Mouse (Mus musculus) urinary bladder, postnatal 4 days (tissue): ENCODE measurements around the gene Rgn.

Experiments
- DNase-seq, 2 experiments: peaks; one replicate each; pipeline ENCODE4 v3.0.0; 2021 to 2022; ENCODE audit warnings: low spot score in 2 of 2

Rgn gene

DNA sequence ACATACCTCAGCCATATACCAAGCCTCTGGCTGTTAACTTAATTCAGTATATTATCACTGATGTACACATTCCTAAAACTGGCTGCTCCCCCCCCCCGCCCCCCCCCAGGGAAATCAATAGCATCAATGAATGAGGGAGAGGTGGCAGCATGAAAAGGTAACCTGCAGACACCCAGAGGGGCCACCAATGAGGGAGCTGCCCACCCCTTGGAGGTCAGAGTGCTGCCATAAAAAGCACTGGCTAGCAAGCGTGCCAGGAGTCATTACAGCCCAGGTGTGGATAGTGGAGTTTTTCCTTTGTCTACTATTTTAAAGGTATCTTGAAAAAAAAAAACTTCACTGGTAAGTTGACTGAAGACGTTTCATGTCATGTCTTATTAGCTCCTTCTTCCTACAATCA, at the start of gene Rgn:
Rgn (plus strand) TSS at position 256 of the 400 bp plus-strand sequence.
- DNase-seq = no peak

GRCm38 (mm10) chrX:20520290-20520939, 29.2 kb upstream of the Rgn start:
- no peak for DNase-seq

DNA sequence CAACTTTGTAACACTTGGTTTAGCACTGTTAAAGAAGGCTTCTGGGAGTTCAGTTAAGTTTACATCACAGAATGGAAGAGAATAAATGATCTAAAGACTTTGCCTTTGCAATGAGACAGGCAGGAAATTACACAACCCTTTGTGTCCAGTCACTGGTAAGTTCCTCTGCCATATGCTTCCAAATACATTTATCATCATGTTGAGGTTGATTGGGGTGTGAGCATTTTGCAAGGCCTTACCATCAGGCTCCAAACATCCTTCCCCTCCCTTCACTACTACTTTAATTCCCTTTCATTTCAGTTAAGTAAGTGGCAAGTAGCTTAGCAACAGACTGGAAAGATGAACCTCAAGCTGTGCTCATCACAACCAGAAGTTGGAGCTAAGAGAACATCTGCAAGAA, 28.0 kb upstream of the Rgn start:
- DNase-seq = no peak

DNA sequence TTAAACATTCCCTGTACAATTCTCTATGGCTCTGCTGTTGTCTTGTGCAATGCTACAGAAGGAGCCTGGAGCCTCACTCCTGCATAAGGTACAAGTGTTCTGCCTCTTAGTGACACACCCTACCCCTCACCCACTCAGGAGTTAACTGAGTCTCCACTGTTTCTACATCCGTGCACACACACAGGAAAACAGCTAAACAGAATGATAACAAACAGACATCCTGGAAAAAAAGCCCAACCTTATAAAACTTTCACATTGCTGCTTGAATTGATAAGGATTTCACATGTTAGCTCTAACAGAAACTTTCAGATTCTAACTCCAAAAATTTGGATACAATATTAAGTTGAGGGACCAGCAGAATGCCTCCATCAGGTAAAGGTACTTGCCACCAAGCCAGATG, 17.0 kb upstream of the Rgn start:
- no peak for DNase-seq

- no peak for DNase-seq
These were observed 5.7 kb upstream of the Rgn start for GRCm38 (mm10) chrX:20543867-20544266.

GRCm38 (mm10) chrX:20547609-20548008, 2.0 kb upstream of the Rgn start:
- DNase-seq = no peak

DNA sequence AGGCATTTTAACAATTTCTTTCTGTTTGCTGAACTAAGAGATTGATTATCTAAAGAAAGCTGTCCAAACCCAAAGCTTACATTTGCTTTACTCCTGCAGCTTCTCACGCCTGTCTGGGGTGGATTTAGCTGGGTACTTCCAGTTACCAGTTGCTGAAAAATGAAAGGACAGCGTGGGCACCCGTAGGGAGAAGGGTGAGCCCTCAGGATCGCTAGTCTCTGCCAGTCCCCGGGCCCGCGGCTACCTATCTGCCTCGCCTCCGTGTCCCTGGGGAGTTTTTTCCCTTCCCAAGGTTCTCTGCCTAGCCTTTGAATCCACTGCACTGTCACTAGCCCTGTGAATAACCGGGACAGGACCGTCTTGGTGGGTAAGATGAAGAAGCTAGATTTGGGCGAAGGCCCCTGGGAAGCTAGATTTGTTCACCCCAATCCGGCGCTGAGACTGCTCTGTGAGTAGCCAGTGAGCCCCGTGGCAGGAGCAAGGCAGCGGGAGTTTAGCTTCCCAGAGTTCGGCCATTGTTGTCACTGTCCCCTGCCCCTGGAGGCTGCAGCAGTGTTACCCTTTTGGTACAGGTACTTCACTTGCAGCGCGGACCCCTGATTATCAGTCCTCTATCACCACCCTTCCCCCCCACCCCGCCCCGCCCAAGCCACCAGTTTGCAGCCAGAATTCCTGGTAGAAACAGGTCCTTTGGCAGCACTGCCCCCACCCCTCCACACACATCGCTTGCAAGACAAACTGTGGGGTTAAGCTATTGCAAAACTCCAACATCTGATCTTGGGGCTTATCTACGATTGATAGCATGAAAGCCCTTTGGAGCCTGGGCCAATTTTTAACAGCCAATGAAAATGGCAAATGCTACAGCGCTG, 1.3 kb upstream of the Rgn start:
- DNase-seq = no peak

GRCm38 (mm10) chrX:20548880-20549440, 627 bp upstream of the Rgn start:
- DNase-seq = no peak

- DNase-seq = no peak
These were observed 2.6 kb downstream of the Rgn start for GRCm38 (mm10) chrX:20552199-20552598.

DNA sequence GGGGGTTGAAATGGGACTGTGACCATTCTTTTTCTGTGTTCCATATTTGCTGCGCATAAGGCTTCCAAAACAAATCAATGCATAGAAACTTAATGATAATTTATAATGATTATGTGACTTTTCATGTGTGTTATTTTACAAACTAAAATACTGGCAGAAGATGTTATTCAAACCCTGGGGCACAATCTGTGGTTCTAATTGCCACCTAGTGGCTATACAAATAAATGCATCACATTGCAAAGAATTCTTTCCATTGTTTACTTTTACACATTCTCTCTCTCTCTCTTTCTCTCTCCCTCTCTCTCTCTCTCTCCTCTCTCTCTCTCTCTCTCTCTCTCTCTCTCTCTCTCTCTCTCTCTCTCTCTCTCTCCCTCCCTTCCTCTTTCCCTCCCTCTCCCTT, 12.3 kb downstream of the Rgn start:
- DNase-seq = no peak

- DNase-seq = no peak
These were observed 14.4 kb downstream of the Rgn start for GRCm38 (mm10) chrX:20563941-20564340.

DNA sequence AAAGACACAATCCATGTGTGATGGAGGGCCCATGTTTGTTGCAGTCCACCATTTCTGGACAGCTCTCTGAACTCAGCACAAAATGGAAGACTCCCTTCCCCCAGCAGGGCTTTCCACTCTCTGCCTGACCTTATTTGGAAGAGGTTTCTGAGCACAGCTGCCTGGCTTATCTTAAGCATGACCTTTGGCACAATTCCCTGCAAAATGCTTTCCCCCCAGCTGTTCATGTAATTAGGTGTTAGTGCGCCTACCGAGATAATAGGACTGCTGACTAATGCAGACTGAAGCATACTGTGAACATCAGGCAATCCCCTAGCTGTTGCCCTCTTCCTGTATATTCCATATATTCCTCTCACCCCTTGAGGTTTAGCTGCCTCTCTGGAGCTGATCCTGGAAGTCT, 21.4 kb downstream of the Rgn start:
- DNase-seq = peak in 1 of 2 experiments; percentile 17

GRCm38 (mm10) chrX:20572683-20573082, 23.1 kb downstream of the Rgn start:
- DNase-seq = no peak

- no peak for DNase-seq
These were observed 24.3 kb downstream of the Rgn start for GRCm38 (mm10) chrX:20573927-20574326.

DNA sequence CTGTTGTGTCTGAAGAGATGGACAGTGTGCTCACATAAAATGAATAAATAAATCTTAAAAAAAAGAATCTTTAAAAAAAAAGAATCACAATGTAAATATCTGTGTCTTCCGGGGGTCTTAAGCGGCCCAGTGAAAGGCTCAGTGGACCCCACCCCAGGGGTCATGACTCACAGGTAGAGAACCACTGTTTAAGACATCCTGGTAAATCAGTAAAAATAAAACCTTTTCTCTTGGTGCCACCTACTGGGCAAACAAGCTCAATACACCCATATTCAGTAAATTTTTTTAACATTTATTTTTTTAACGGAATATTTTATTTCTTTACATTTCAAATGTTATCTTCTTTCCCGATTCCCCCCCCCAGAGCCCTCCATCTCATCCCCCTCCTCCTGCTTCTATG, 38.4 kb downstream of the Rgn start:
- DNase-seq = no peak

DNA sequence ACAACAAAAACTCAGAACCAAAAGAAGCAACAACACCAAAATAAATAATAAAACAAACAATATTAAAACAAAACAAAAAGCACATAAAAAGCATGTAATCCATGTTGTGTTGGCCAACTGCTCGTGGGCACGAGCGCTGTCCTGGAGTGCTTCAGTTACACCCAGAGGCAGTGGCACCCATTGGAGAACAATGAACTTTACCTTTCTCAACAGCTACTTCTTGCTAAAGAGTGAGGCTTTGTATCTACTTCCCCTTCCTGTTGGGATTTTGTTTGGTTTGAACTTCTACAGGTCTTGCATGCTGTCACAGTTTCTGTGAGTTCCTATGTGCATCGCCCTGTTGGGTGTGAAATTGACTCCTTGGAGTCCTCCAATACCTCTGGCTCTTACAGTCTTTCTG, 58.9 kb downstream of the Rgn start:
- no peak for DNase-seq
